In the genomic region with DNA sequence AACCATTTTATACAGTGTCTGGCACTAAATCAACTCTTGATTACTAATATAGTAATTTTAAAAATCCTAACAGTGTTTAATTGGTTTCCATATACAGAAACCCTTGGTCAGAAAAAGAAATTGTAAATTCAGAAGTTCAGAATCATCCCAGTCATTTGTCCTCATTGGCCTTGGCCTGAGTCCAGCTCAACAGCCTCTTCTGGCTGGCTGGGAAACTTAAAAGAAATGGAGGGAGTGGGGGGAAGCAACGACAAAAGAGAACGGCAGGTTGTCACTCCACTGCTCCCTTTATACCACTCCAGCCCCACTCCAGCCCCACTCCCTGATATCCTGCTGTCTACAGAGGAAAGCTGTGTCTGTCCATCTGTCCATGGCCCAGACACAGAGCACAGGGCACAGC, we compare ENCODE assay signal across 18 mouse cellular contexts. TPM values are rescaled to one million over a fixed set of nuclear protein-coding genes. Genes with fewer than 3 reads are reported as not detected.
DNase-seq lines count a peak whose midpoint lies in the region; ATAC-seq and TF ChIP-seq lines count a peak whose summit lies in the region.
"Had no signal": no experiment of that assay in that cellular context is flagged by ENCODE, and none has a peak within 500 bp of the region (broad histone marks: within the 10 kb centered on the region; RNA-seq: fewer than 3 reads in every experiment).

No protein-coding gene starts in this region.

- WGBS in hindbrain, postnatal 0 days, result 39% methylated on average over 2 of the region's 2 CpGs
- WGBS in hindbrain, embryonic 12.5 days, result 89% methylated on average over 2 of the region's 2 CpGs
- 65% methylated on average over 2 of the region's 2 CpGs for WGBS in midbrain, embryonic 13.5 days
- 73% methylated on average over 2 of the region's 2 CpGs for WGBS in midbrain, embryonic 15.5 days

- no peaks in the 10 kb centered on the region for H3K27me3 ChIP-seq in hindbrain, postnatal 0 days (ENCODE audit: insufficient read depth, low read length)
- H3K27me3 ChIP-seq in hindbrain, embryonic 12.5 days, result no peaks in the 10 kb centered on the region
- H3K27me3 ChIP-seq in midbrain, embryonic 13.5 days, result no peaks in the 10 kb centered on the region
- H3K27me3 ChIP-seq in midbrain, embryonic 15.5 days (replicated peaks), result no peaks in the 10 kb centered on the region
- H3K27me3 ChIP-seq: embryonic facial prominence, embryonic 15.5 days; heart, embryonic 15.5 days; megakaryocyte, embryonic 14.5 days had no signal

- no peaks in the 10 kb centered on the region for H3K9me3 ChIP-seq in hindbrain, postnatal 0 days (ENCODE audit: low read length)
- H3K9me3 ChIP-seq in hindbrain, embryonic 12.5 days (replicated peaks), result no peaks in the 10 kb centered on the region
- H3K9me3 ChIP-seq in midbrain, embryonic 13.5 days, result no peaks in the 10 kb centered on the region
- no peaks in the 10 kb centered on the region for H3K9me3 ChIP-seq in midbrain, embryonic 15.5 days
- H3K9me3 ChIP-seq: embryonic facial prominence, embryonic 15.5 days; G1E; heart, embryonic 15.5 days; hindbrain, embryonic 10.5 days; limb, embryonic 10.5 days; megakaryocyte, embryonic 14.5 days had no signal

- no peak overlapping the region for H3K4me3 ChIP-seq in hindbrain, postnatal 0 days (ENCODE audit: low read length)
- H3K4me3 ChIP-seq in hindbrain, embryonic 12.5 days, result no peak overlapping the region
- no peak overlapping the region for H3K4me3 ChIP-seq in midbrain, embryonic 13.5 days (replicated peaks)
- H3K4me3 ChIP-seq in midbrain, embryonic 15.5 days, result no peak overlapping the region
- H3K4me3 ChIP-seq: embryonic facial prominence, embryonic 15.5 days; heart, embryonic 15.5 days; hindbrain, embryonic 10.5 days; limb, embryonic 10.5 days; megakaryocyte, embryonic 14.5 days had no signal

- peaks cover 36% of the 10 kb centered on the region for H3K36me3 ChIP-seq in hindbrain, postnatal 0 days (ENCODE audit: insufficient read depth, low read length)
- peaks cover 43% of the 10 kb centered on the region; the same call in 1 of the 2 replicates for H3K36me3 ChIP-seq in hindbrain, embryonic 12.5 days
- H3K36me3 ChIP-seq in midbrain, embryonic 13.5 days, result peaks cover 49% of the 10 kb centered on the region
- peaks cover 11% of the 10 kb centered on the region; the same call in 1 of the 2 replicates for H3K36me3 ChIP-seq in midbrain, embryonic 15.5 days (replicated peaks)

- no peak overlapping the region for H3K9ac ChIP-seq in hindbrain, postnatal 0 days (replicated peaks; ENCODE audit: low read length)
- no peak overlapping the region for H3K9ac ChIP-seq in hindbrain, embryonic 12.5 days
- H3K9ac ChIP-seq in midbrain, embryonic 13.5 days (replicated peaks), result no peak overlapping the region
- H3K9ac ChIP-seq in midbrain, embryonic 15.5 days, result no peak overlapping the region
- H3K9ac ChIP-seq: embryonic facial prominence, embryonic 15.5 days; heart, embryonic 15.5 days; liver, postnatal 0 days had no signal

- no peak overlapping the region for H3K27ac ChIP-seq in hindbrain, postnatal 0 days
- H3K27ac ChIP-seq in hindbrain, embryonic 12.5 days, result no peak overlapping the region
- no peak overlapping the region for H3K27ac ChIP-seq in midbrain, embryonic 13.5 days
- H3K27ac ChIP-seq in midbrain, embryonic 15.5 days, result no peak overlapping the region
- H3K27ac ChIP-seq: embryonic facial prominence, embryonic 15.5 days; heart, embryonic 15.5 days; hindbrain, embryonic 10.5 days; limb, embryonic 10.5 days had no signal

- no peak overlapping the region for H3K4me2 ChIP-seq in hindbrain, postnatal 0 days (ENCODE audit: low read depth, low read length)
- H3K4me2 ChIP-seq in hindbrain, embryonic 12.5 days (replicated peaks), result no peak overlapping the region
- no peak overlapping the region for H3K4me2 ChIP-seq in midbrain, embryonic 13.5 days (replicated peaks)
- no peak overlapping the region for H3K4me2 ChIP-seq in midbrain, embryonic 15.5 days
- H3K4me2 ChIP-seq: embryonic facial prominence, embryonic 15.5 days; heart, embryonic 15.5 days had no signal

- TF ChIP-seq CTCF in hindbrain, postnatal 0 days (IDR thresholded peaks at IDR 0.05; ENCODE audit: low read depth), result no peak

- DNase-seq in cerebellum, postnatal 10 days, result peak; percentile 34 to 45
- no peak for DNase-seq in cerebellum, adult 9-10 months
- DNase-seq in hindbrain, postnatal 0 days (ENCODE audit: low spot score), result peak; percentile 10
- peak; percentile 61 for DNase-seq in adrenal gland, postnatal 25 days
- DNase-seq in urinary bladder, postnatal 25 days (ENCODE audit: low spot score), result no peak
- DNase-seq: cerebellum, adult 11 months; cerebellum, postnatal 36 days had no signal

- no peak for ATAC-seq in hindbrain, postnatal 0 days
- no peak for ATAC-seq in hindbrain, embryonic 12.5 days (ENCODE audit: low FRiP score)
- ATAC-seq in midbrain, embryonic 13.5 days, result peak; percentile 45; the same call in 1 of the 2 replicates
- ATAC-seq in midbrain, embryonic 15.5 days (replicated peaks), result no peak

- no peaks in the 10 kb centered on the region for H3K4me1 ChIP-seq in hindbrain, postnatal 0 days (ENCODE audit: insufficient read depth, low read length)
- H3K4me1 ChIP-seq in hindbrain, embryonic 12.5 days, result no peaks in the 10 kb centered on the region
- no peaks in the 10 kb centered on the region; the same call in 1 of the 2 replicates for H3K4me1 ChIP-seq in midbrain, embryonic 13.5 days (replicated peaks)
- no peaks in the 10 kb centered on the region for H3K4me1 ChIP-seq in midbrain, embryonic 15.5 days
- H3K4me1 ChIP-seq: embryonic facial prominence, embryonic 15.5 days; hindbrain, embryonic 10.5 days; limb, embryonic 10.5 days had no signal

RNA-seq across cellular contexts. Expression of gene Gstz1, which starts 15.8 kb away (rescaled TPM):
- total RNA-seq in hindbrain, postnatal 0 days (2014; rRNA removed), result 56.3 and 61.1 TPM in 2 replicates
- 45.6 and 45.8 TPM in 2 replicates for polyA plus RNA-seq in hindbrain, postnatal 0 days (2015; fragmentation: Nextera tagmentation; extraction: Ambion mirVana)
- polyA plus RNA-seq in hindbrain, embryonic 12.5 days (2016; fragmentation: Nextera tagmentation; extraction: Ambion mirVana), result 24.1 and 24.6 TPM in 2 replicates
- polyA plus RNA-seq in midbrain, embryonic 13.5 days (2015; fragmentation: Nextera tagmentation; extraction: Ambion mirVana), result 29.9 and 32.5 TPM in 2 replicates
- polyA plus RNA-seq in midbrain, embryonic 15.5 days (2015; fragmentation: Nextera tagmentation; extraction: Ambion mirVana), result 26.9 and 28.9 TPM in 2 replicates
- total RNA-seq in adrenal gland, postnatal 25 days (2021), result 106 and 112 TPM in 2 replicates

RNA-seq across cellular contexts. Expression of gene Pomt2, which starts 16.6 kb away (rescaled TPM):
- total RNA-seq in hindbrain, postnatal 0 days (2014; rRNA removed), result 31.0 and 40.7 TPM in 2 replicates
- 12.0 and 12.4 TPM in 2 replicates for polyA plus RNA-seq in hindbrain, postnatal 0 days (2015; fragmentation: Nextera tagmentation; extraction: Ambion mirVana)
- polyA plus RNA-seq in hindbrain, embryonic 12.5 days (2016; fragmentation: Nextera tagmentation; extraction: Ambion mirVana), result 16.2 and 17.7 TPM in 2 replicates
- 13.2 and 14.3 TPM in 2 replicates for polyA plus RNA-seq in midbrain, embryonic 13.5 days (2015; fragmentation: Nextera tagmentation; extraction: Ambion mirVana)
- 15.8 and 17.1 TPM in 2 replicates for polyA plus RNA-seq in midbrain, embryonic 15.5 days (2015; fragmentation: Nextera tagmentation; extraction: Ambion mirVana)
- 13.7 and 17.7 TPM in 2 replicates for total RNA-seq in adrenal gland, postnatal 25 days (2021)

RNA-seq across cellular contexts. Expression of gene Ngb, which starts 28.8 kb away (rescaled TPM):
- total RNA-seq in hindbrain, postnatal 0 days (2014; rRNA removed), result 9.3 and 11.8 TPM in 2 replicates
- polyA plus RNA-seq in hindbrain, postnatal 0 days (2015; fragmentation: Nextera tagmentation; extraction: Ambion mirVana), result 9.1 and 9.4 TPM in 2 replicates
- 0.33 and 0.43 TPM in 2 replicates for polyA plus RNA-seq in hindbrain, embryonic 12.5 days (2016; fragmentation: Nextera tagmentation; extraction: Ambion mirVana)
- 1.3 and 1.6 TPM in 2 replicates for polyA plus RNA-seq in midbrain, embryonic 13.5 days (2015; fragmentation: Nextera tagmentation; extraction: Ambion mirVana)
- polyA plus RNA-seq in midbrain, embryonic 15.5 days (2015; fragmentation: Nextera tagmentation; extraction: Ambion mirVana), result 6.2 and 6.8 TPM in 2 replicates
- 1.3 TPM in 2 replicates for total RNA-seq in adrenal gland, postnatal 25 days (2021)
- total RNA-seq: heart, adult 18-20 months had no signal
- polyA plus RNA-seq: G1E; liver, postnatal 0 days had no signal

Comparison
In these comparisons a context has a peak if more than half of its experiments do, and no peak if none do; other contexts are left out.
1. DNase-seq: peak in cerebellum, postnatal 10 days (2 of 2), hindbrain, postnatal 0 days (single experiment) and adrenal gland, postnatal 25 days (single experiment); none in cerebellum, adult 9-10 months (single experiment) and urinary bladder, postnatal 25 days (single experiment).